Mouse (Mus musculus) ES-Bruce4 (cell line): ENCODE data around the gene Ptpn6.

Source experiments
- CTCF ChIP-seq: IDR thresholded peaks from one replicate; pipeline ENCODE4 v1.8.1; 2011; ENCODE audit warnings: low read depth, low read length
- EP300 ChIP-seq: IDR thresholded peaks from 2 replicates; pipeline ENCODE4 v1.6.1; 2011; ENCODE audit warnings: low read depth, low read length; ENCODE audit not compliant: insufficient read depth
- POLR2A ChIP-seq: IDR thresholded peaks from one replicate; pipeline ENCODE4 v1.8.1; 2011; ENCODE audit warnings: low read length; ENCODE audit not compliant: insufficient read depth

- no peak for TF ChIP-seq CTCF
- no peak for TF ChIP-seq POLR2A
- TF ChIP-seq EP300: no peak
These were observed 62.3 kb downstream of the Ptpn6 start for GRCm38 (mm10) chr6:124676171-124676570.
